Mouse (Mus musculus): Measurements from ENCODE around the gene Rnf123.

- TF ChIP-seq GATA1 (IDR thresholded peaks at IDR 0.05; ENCODE audit: low read length) (no peak), TAL1 (IDR thresholded peaks at IDR 0.05; ENCODE audit: low read length) (no peak)
Observed at GRCm38 (mm10) chr9:108054331-108055040, 28.7 kb downstream of the Rnf123 start.
